Mouse (Mus musculus): ENCODE results near the gene Srsf5. TPM values are rescaled to one million over a fixed set of nuclear protein-coding genes. Genes with fewer than 3 reads are reported as not detected.

The Srsf5 gene
- total RNA-seq (2021), result 100 to 1,000 TPM; 314 to 326 TPM
- long read RNA-seq, experiment 1, transcript Srsf5-205 (8 exons, 1,568 nt), result minor isoform, 32 of 202 reads
- long read RNA-seq, experiment 1, transcript Srsf5-203 (8 exons, 1,491 nt), result minor isoform, 21 of 202 reads
- long read RNA-seq, experiment 1, transcript Srsf5-212 (7 exons, 2,720 nt), result minor isoform, 11 of 202 reads
- long read RNA-seq, experiment 1, transcript Srsf5-201 (8 exons, 1,527 nt), result major isoform, 54 of 202 reads
- long read RNA-seq, experiment 1, partial matches to known transcripts, result 16 of 202 reads
- long read RNA-seq, experiment 1, other reads (novel, unspliced or antisense), result 58 of 202 reads
- long read RNA-seq, experiment 2, transcript Srsf5-212 (7 exons, 2,720 nt), result minor isoform, 12 of 165 reads
- long read RNA-seq, experiment 2, transcript Srsf5-201 (8 exons, 1,527 nt), result major isoform, 23 of 165 reads
- long read RNA-seq, experiment 2, transcript Srsf5-205 (8 exons, 1,568 nt), result minor isoform, 17 of 165 reads
- long read RNA-seq, experiment 2, transcript Srsf5-202 (8 exons, 1,498 nt), result minor isoform, 6 of 165 reads
- long read RNA-seq, experiment 2, partial matches to known transcripts, result 10 of 165 reads
- long read RNA-seq, experiment 2, other reads (novel, unspliced or antisense), result 92 of 165 reads

DNA sequence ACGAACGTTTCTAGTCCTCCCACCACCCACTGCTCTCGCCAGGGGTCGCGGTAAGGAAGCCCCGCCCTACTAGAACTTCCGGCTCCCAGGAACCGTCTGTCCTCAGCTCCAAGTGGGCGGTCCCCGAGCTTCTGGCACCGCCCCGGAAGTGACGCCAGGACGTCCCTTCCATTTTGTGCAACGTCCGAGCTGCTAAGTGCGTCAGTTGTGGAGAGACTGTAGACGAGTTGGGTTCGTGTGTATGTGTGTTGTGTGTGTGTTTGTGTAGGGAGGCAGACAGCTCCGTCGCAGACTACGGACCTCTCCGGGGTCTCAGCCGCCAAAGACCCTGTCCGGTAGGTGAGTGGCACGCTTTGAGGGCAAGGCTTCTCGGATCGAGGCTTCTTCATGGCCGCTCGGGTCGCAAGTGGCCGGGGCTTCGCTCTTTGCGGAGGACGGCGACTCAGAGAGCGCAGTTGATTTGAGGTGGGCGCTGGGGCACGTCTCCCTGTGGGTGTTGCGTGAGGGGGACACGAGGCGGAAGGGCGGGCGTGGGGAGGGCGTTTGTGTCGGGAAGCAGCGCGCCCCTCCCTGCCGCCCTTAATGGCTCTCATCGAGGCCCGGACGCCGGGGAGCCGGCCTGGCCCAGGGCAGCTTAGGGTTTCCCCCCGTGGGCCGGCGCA is at the start of gene Srsf5:
Gene Srsf5 (plus strand): TSS at position 171 of the 662 bp plus-strand sequence.
- intact Hi-C loops (cut with DNase I), result loop anchor here (5.0 kb wide), 1 partner anchor 153 kb away; the partner anchor contains the start of gene Susd6
- DNase-seq (ENCODE audit: low spot score in 2 of 2), result peak; percentile 98

- no peak for DNase-seq (ENCODE audit: low spot score in 2 of 2)
- intact Hi-C loops (cut with DNase I), result no loop called here
Measured at GRCm38 (mm10) chr12:80909631-80910030, 35.7 kb upstream of the Srsf5 start.

- intact Hi-C loops (cut with DNase I), result no loop called here
- no peak for DNase-seq (ENCODE audit: low spot score in 2 of 2)
Measured at GRCm38 (mm10) chr12:80917764-80918163, 27.5 kb upstream of the Srsf5 start.

DNA sequence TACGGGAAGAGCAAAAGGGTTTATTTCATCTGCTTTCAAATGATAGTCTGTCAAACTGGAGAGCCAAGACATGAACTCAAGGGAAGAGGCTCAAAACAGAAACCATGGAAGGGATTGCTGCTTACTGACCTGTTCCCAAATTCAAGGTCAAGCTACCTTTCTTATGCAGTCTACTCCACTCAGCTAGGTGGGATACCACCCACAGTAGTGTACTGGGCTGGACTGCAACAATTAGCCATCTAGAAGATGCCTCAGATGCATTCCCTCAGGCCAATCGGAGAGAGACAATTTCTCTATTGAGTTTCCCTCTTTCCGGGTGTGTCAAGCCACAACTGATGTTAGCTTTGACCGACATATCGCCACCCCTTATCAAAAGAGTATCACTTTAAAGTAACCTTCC is 24.0 kb upstream of the Srsf5 start:
- DNase-seq (ENCODE audit: low spot score in 2 of 2), result no peak
- intact Hi-C loops (cut with DNase I), result no loop called here

DNA sequence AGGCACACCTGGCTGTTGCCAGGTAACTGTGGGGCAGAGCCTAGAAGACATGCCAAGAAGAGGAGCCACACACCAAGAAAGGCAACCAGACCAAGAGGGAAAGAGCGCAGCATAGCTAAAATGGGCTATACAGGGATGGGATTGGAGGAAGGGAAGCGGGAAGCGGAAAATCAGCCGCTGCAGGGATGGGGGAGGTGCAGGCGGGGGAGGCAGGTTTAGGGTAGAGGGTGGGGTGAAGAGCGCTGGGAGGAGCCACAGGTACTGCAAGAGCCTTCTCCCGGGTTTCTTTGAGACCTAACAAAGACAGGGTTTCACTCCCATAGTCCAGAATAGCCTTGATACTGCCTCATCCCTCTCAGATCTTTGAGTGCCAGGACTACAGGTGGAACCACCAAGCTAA is 22.4 kb upstream of the Srsf5 start:
- peak; percentile 13 to 40 for DNase-seq (ENCODE audit: low spot score in 2 of 2)
- intact Hi-C loops (cut with DNase I), result no loop called here

DNA sequence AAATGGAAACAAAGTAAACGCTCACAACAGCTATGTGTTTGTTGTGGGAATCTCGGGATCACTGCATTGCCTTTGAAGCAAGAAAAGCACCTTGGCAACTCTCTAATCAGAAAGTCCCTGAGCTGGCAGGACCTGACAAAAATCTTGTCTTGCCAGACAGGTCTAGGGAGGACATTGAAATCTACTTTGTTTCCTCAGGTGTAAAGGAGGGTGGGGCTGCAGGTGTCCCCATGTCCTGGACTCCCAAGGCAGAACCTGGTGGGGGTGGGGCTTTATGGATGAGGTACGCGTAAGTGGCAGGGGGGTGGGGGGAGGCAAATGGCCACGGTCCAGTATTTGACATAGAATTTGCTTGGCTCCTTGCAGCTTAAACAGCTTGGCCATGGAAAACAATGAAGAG is 21.7 kb upstream of the Srsf5 start:
- DNase-seq (ENCODE audit: low spot score in 2 of 2), result no peak
- intact Hi-C loops (cut with DNase I), result no loop called here

GRCm38 (mm10) chr12:80924205-80924604 is 21.1 kb upstream of the Srsf5 start:
- intact Hi-C loops (cut with DNase I), result no loop called here
- peak; percentile 49 to 55 for DNase-seq (ENCODE audit: low spot score in 2 of 2)

- intact Hi-C loops (cut with DNase I), result no loop called here
- DNase-seq (ENCODE audit: low spot score in 2 of 2), result no peak
Measured at GRCm38 (mm10) chr12:80925919-80926318, 19.4 kb upstream of the Srsf5 start.

DNA sequence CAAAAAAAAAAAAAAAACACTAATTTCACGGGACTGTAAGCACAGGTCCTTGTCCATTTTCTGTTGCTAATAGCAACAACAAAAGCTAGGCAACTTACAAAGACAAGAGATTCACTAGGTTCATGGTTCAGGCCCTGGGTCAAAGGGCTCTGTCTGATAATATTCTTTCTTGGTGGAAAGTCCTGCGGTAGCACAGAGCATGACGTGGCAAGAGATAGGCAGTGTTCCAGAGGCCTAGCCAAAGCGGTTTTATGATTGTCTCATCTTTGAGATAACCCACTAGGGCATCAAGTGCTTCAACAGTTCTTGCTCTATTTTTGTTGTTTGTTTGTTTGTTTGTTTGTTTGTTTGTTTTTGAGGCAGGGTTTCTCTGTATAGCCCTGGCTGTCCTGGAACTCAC is 18.8 kb upstream of the Srsf5 start:
- DNase-seq (ENCODE audit: low spot score in 2 of 2), result no peak
- intact Hi-C loops (cut with DNase I), result no loop called here

GRCm38 (mm10) chr12:80927518-80927917 is 17.8 kb upstream of the Srsf5 start:
- intact Hi-C loops (cut with DNase I), result no loop called here
- no peak for DNase-seq (ENCODE audit: low spot score in 2 of 2)

- intact Hi-C loops (cut with DNase I), result no loop called here
- no peak for DNase-seq (ENCODE audit: low spot score in 2 of 2)
Measured at GRCm38 (mm10) chr12:80928881-80929280, 16.4 kb upstream of the Srsf5 start.

- intact Hi-C loops (cut with DNase I), result no loop called here
Measured at GRCm38 (mm10) chr12:80930141-80930540, 15.2 kb upstream of the Srsf5 start.

GRCm38 (mm10) chr12:80931402-80932140 is 13.7 kb upstream of the Srsf5 start:
- intact Hi-C loops (cut with DNase I), result no loop called here
- no peak for DNase-seq (ENCODE audit: low spot score in 2 of 2)

More at GRCm38 (mm10) chr12:80930141-80930540, 15.2 kb upstream of the Srsf5 start:
- DNase-seq (ENCODE audit: low spot score in 2 of 2), result no peak

- intact Hi-C loops (cut with DNase I), result no loop called here
- no peak for DNase-seq (ENCODE audit: low spot score in 2 of 2)
Measured at GRCm38 (mm10) chr12:80932865-80933264, 12.4 kb upstream of the Srsf5 start.

DNA sequence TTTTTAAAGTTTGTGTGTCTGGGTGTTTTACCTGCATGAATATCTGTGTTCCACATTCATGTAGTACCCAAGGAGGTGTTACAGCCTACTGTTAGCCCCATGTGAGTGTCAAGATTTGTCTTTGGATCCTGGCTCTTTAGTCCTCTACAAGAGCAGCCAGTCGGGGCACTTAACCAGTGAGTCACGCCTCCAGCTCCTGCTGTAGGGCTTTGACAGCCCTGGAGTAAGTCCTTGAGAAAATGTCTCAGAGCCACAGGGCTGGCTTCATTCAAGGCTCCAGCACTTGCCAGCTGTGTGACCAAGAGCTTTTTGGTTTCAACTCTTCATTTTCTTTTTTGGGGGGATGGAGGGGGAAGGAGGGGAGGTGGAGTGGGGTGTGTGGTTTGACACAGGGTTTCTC is 8.6 kb upstream of the Srsf5 start:
- intact Hi-C loops (cut with DNase I), result no loop called here
- DNase-seq (ENCODE audit: low spot score in 2 of 2), result no peak

- no peak for DNase-seq (ENCODE audit: low spot score in 2 of 2)
- intact Hi-C loops (cut with DNase I), result no loop called here
Measured at GRCm38 (mm10) chr12:80937331-80938029, 7.8 kb upstream of the Srsf5 start.

- DNase-seq (ENCODE audit: low spot score in 2 of 2), result peak; percentile 54 to 60
- intact Hi-C loops (cut with DNase I), result no loop called here
Measured at GRCm38 (mm10) chr12:80938642-80939041, 6.7 kb upstream of the Srsf5 start.

GRCm38 (mm10) chr12:80939165-80939564 is 6.1 kb upstream of the Srsf5 start:
- DNase-seq (ENCODE audit: low spot score in 2 of 2), result no peak
- intact Hi-C loops (cut with DNase I), result no loop called here

- intact Hi-C loops (cut with DNase I), result no loop called here
- no peak for DNase-seq (ENCODE audit: low spot score in 2 of 2)
Measured at GRCm38 (mm10) chr12:80941886-80942285, 3.4 kb upstream of the Srsf5 start.
